Mouse (Mus musculus): ENCODE results near the gene Enah. TPM values are rescaled to one million over a fixed set of nuclear protein-coding genes. Genes with fewer than 3 reads are reported as not detected.

Gene Enah
- polyA plus RNA-seq, 1 experiment: 126 TPM

- TF ChIP-seq CTCF (IDR thresholded peaks at IDR 0.05; ENCODE audit: borderline replicate concordance, insufficient read depth, low read length): no peak
- TF ChIP-seq POLR2A (IDR thresholded peaks at IDR 0.05; ENCODE audit: low read depth, low read length): no peak
- peak overlapping the region; percentile 55 for H3K27ac ChIP-seq (ENCODE audit: insufficient read depth, low read length)
- H3K4me3 ChIP-seq (ENCODE audit: insufficient read depth, low read length): peak overlapping the region; percentile 79
- peaks cover 9% of the 10 kb centered on the region; the same call in 1 of the 2 replicates for H3K4me1 ChIP-seq (ENCODE audit: control insufficient read depth, insufficient read depth, low read length)
Observed at GRCm38 (mm10) chr1:182018397-182019265, 1.2 kb downstream of the Enah start.

DNA sequence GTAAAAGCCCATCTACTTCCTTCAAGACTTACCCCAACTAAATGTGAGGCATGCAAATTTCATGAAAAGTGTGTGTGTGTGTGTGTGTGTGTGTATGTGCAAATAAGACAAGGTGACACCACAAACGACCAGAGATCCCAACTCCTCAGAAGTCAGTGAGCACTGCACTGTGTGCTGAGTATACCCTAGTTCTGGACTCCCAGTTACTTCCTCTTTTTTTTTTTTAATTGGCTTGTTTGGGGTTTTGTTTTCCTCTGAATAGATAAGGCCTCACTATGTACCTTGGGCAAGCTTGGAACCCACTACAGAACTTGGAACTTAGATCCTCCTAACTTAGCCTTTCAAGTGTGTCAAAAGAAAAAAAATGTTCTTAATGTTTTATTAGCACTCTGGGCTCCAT lies 14.0 kb downstream of the Enah start:
- no peak for TF ChIP-seq CTCF (IDR thresholded peaks at IDR 0.05; ENCODE audit: borderline replicate concordance, insufficient read depth, low read length)
- TF ChIP-seq POLR2A (IDR thresholded peaks at IDR 0.05; ENCODE audit: low read depth, low read length): no peak
- Histone ChIP-seq H3K4me1 (ENCODE audit: control insufficient read depth, insufficient read depth, low read length) (no peaks in the 10 kb centered on the region), H3K4me3 (ENCODE audit: insufficient read depth, low read length) (no peak overlapping the region), H3K27ac (ENCODE audit: insufficient read depth, low read length) (no peak overlapping the region)

- H3K4me1 ChIP-seq (ENCODE audit: control insufficient read depth, insufficient read depth, low read length): peaks cover 16% of the 10 kb centered on the region
- TF ChIP-seq POLR2A (IDR thresholded peaks at IDR 0.05; ENCODE audit: low read depth, low read length): no peak
- TF ChIP-seq CTCF (IDR thresholded peaks at IDR 0.05; ENCODE audit: borderline replicate concordance, insufficient read depth, low read length): no peak
- H3K27ac ChIP-seq (ENCODE audit: insufficient read depth, low read length): no peak overlapping the region
- H3K4me3 ChIP-seq (ENCODE audit: insufficient read depth, low read length): no peak overlapping the region
Observed at GRCm38 (mm10) chr1:181998673-181999072, 21.1 kb downstream of the Enah start.

- TF ChIP-seq POLR2A (IDR thresholded peaks at IDR 0.05; ENCODE audit: low read depth, low read length): no peak
- TF ChIP-seq CTCF (IDR thresholded peaks at IDR 0.05; ENCODE audit: borderline replicate concordance, insufficient read depth, low read length): no peak
Observed at GRCm38 (mm10) chr1:181997791-181998190, 22.0 kb downstream of the Enah start.

DNA sequence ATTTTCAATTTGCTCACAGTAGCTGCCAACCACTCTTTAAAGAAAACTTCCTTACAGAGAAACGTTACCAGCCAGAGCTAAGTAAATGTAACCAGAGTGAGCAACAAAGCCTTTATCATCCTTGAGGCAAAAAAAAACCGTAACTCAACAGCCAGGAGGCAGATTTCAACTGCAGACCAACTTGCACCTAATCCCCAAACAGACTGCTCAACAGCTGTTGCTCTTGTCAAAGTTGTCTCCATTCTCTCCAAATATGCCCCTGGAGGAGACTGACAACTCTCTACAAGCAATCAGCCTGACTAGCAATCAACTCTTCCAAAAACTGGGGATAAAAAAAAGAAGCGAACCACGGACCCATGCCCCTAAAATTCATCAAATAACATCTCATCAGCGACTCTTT lies 26.2 kb downstream of the Enah start:
- peaks cover 15% of the 10 kb centered on the region for H3K4me1 ChIP-seq (ENCODE audit: control insufficient read depth, insufficient read depth, low read length)
- H3K4me3 ChIP-seq (ENCODE audit: insufficient read depth, low read length): no peak overlapping the region
- no peak overlapping the region for H3K27ac ChIP-seq (ENCODE audit: insufficient read depth, low read length)
- TF ChIP-seq POLR2A (IDR thresholded peaks at IDR 0.05; ENCODE audit: low read depth, low read length) (no peak), CTCF (IDR thresholded peaks at IDR 0.05; ENCODE audit: borderline replicate concordance, insufficient read depth, low read length) (no peak)

More at GRCm38 (mm10) chr1:181997791-181998190, 22.0 kb downstream of the Enah start:
- no peak overlapping the region for H3K4me3 ChIP-seq (ENCODE audit: insufficient read depth, low read length)
- peak overlapping the region; percentile 32; the same call in 1 of the 2 replicates for H3K27ac ChIP-seq (ENCODE audit: insufficient read depth, low read length)
- peaks cover 16% of the 10 kb centered on the region for H3K4me1 ChIP-seq (ENCODE audit: control insufficient read depth, insufficient read depth, low read length)

GRCm38 (mm10) chr1:181988367-181988766 lies 31.4 kb downstream of the Enah start:
- H3K4me3 ChIP-seq (ENCODE audit: insufficient read depth, low read length): no peak overlapping the region
- no peak overlapping the region for H3K27ac ChIP-seq (ENCODE audit: insufficient read depth, low read length)
- peaks cover 2% of the 10 kb centered on the region; the same call in 1 of the 2 replicates for H3K4me1 ChIP-seq (ENCODE audit: control insufficient read depth, insufficient read depth, low read length)
- no peak for TF ChIP-seq POLR2A (IDR thresholded peaks at IDR 0.05; ENCODE audit: low read depth, low read length)
- no peak for TF ChIP-seq CTCF (IDR thresholded peaks at IDR 0.05; ENCODE audit: borderline replicate concordance, insufficient read depth, low read length)

DNA sequence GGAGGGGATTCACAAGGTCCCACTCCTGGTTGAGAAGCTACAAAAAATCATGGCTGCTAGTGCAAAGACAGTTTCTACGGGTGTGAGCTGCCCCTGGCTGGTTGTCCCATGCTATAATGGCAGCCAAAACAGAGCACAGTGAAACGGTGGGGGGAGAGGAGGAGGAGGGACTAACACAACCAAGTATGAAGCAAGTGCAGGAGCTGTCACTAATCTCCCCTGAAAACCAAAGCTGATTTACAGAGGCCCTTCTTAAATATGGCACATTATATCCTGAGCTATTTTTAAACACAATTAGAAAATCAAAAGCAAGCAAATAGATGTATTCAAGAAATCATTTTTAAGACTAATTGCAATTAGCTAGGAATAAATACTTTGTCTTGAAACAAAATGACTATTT lies 32.6 kb downstream of the Enah start:
- TF ChIP-seq POLR2A (IDR thresholded peaks at IDR 0.05; ENCODE audit: low read depth, low read length) (no peak), CTCF (IDR thresholded peaks at IDR 0.05; ENCODE audit: borderline replicate concordance, insufficient read depth, low read length) (no peak)
- peaks cover 2% of the 10 kb centered on the region; the same call in 1 of the 2 replicates for H3K4me1 ChIP-seq (ENCODE audit: control insufficient read depth, insufficient read depth, low read length)
- no peak overlapping the region for H3K27ac ChIP-seq (ENCODE audit: insufficient read depth, low read length)
- no peak overlapping the region for H3K4me3 ChIP-seq (ENCODE audit: insufficient read depth, low read length)

DNA sequence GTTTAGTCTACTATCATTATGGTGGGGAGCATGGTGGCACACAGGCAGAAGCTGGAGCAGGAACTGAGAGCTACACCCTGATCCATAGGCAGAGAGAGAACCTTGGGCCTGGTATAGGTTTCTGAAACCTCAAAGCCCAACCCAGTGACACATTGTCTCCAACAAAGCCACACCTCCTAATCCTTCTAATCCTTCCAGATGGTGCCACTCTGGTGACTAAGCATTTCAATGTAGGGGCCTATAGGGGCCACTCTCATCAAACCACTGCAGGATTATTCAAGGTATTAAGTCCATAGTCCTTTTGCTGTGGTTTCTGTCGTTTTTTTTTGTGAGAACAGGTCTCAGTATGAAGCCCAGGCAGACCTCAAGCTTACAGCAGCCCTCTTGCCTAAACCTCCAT lies 33.9 kb downstream of the Enah start:
- no peak overlapping the region for H3K4me3 ChIP-seq (ENCODE audit: insufficient read depth, low read length)
- TF ChIP-seq POLR2A (IDR thresholded peaks at IDR 0.05; ENCODE audit: low read depth, low read length) (no peak), CTCF (IDR thresholded peaks at IDR 0.05; ENCODE audit: borderline replicate concordance, insufficient read depth, low read length) (no peak)
- no peak overlapping the region for H3K27ac ChIP-seq (ENCODE audit: insufficient read depth, low read length)
- H3K4me1 ChIP-seq (ENCODE audit: control insufficient read depth, insufficient read depth, low read length): peaks cover 2% of the 10 kb centered on the region; the same call in 1 of the 2 replicates

GRCm38 (mm10) chr1:181984811-181985210 lies 35.0 kb downstream of the Enah start:
- no peak for TF ChIP-seq POLR2A (IDR thresholded peaks at IDR 0.05; ENCODE audit: low read depth, low read length)
- no peak for TF ChIP-seq CTCF (IDR thresholded peaks at IDR 0.05; ENCODE audit: borderline replicate concordance, insufficient read depth, low read length)
- H3K4me3 ChIP-seq (ENCODE audit: insufficient read depth, low read length): no peak overlapping the region
- H3K27ac ChIP-seq (ENCODE audit: insufficient read depth, low read length): no peak overlapping the region

More at GRCm38 (mm10) chr1:181984811-181985210, 35.0 kb downstream of the Enah start:
- H3K4me1 ChIP-seq (ENCODE audit: control insufficient read depth, insufficient read depth, low read length): peaks cover 2% of the 10 kb centered on the region; the same call in 1 of the 2 replicates

Measured in embryonic fibroblast, embryonic 13.5 days (primary cell).